13 mouse cellular contexts compared by ENCODE assay signal in genomic region chr11:88541666-88542639, GRCm38 (mm10).
DNase-seq lines count a peak whose midpoint lies in the region; ATAC-seq and TF ChIP-seq lines count a peak whose summit lies in the region.
"Had no signal": no experiment of that assay in that cellular context is flagged by ENCODE, and none has a peak within 500 bp of the region (broad histone marks: within the 10 kb centered on the region; RNA-seq: fewer than 3 reads in every experiment).

No protein-coding gene starts in this region.

- H3K36me3 ChIP-seq in heart, postnatal 0 days (replicated peaks; ENCODE audit: control insufficient read depth, insufficient read depth, low read length), result no peaks in the 10 kb centered on the region
- H3K36me3 ChIP-seq in stomach, embryonic 14.5 days (ENCODE audit: control insufficient read depth, insufficient read depth, low read length), result no peaks in the 10 kb centered on the region
- no peaks in the 10 kb centered on the region for H3K36me3 ChIP-seq in stomach, postnatal 0 days (ENCODE audit: control insufficient read depth, insufficient read depth, low read length)
- H3K36me3 ChIP-seq in hindbrain, postnatal 0 days (ENCODE audit: insufficient read depth, low read length), result no peaks in the 10 kb centered on the region
- H3K36me3 ChIP-seq: stomach, embryonic 15.5 days had no signal

- no peak overlapping the region for H3K4me3 ChIP-seq in heart, postnatal 0 days (ENCODE audit: low read depth, low read length)
- H3K4me3 ChIP-seq in stomach, embryonic 14.5 days (ENCODE audit: low read depth, low read length), result no peak overlapping the region
- no peak overlapping the region for H3K4me3 ChIP-seq in stomach, postnatal 0 days (ENCODE audit: low read depth, low read length)
- no peak overlapping the region for H3K4me3 ChIP-seq in hindbrain, postnatal 0 days (ENCODE audit: low read length)
- H3K4me3 ChIP-seq: stomach, embryonic 15.5 days had no signal

- H3K27ac ChIP-seq in heart, postnatal 0 days (ENCODE audit: low read depth), result 0 out of 2 replicates have a peak overlapping the region, but pooled peaks have one; percentile 2
- H3K27ac ChIP-seq in stomach, embryonic 14.5 days (ENCODE audit: low read length), result 0 out of 2 replicates have a peak overlapping the region, but pooled peaks have one; percentile 15
- H3K27ac ChIP-seq in stomach, postnatal 0 days (replicated peaks), result no peak overlapping the region
- peak overlapping the region; percentile 38 for H3K27ac ChIP-seq in hindbrain, postnatal 0 days
- H3K27ac ChIP-seq: kidney, postnatal 0 days; macrophage; stomach, embryonic 15.5 days had no signal

- TF ChIP-seq EP300 in heart, postnatal 0 days (IDR thresholded peaks at IDR 0.05; ENCODE audit: low read depth), result no peak
- TF ChIP-seq EP300 in stomach, postnatal 0 days (optimal IDR thresholded peaks at IDR 0.05), result no peak

- no peak overlapping the region for H3K9ac ChIP-seq in heart, postnatal 0 days (replicated peaks; ENCODE audit: low read depth, low read length)
- H3K9ac ChIP-seq in stomach, embryonic 14.5 days (replicated peaks; ENCODE audit: low read depth, low read length), result no peak overlapping the region
- no peak overlapping the region for H3K9ac ChIP-seq in stomach, postnatal 0 days (ENCODE audit: low read length)
- no peak overlapping the region for H3K9ac ChIP-seq in hindbrain, postnatal 0 days (replicated peaks; ENCODE audit: low read length)
- H3K9ac ChIP-seq: stomach, embryonic 15.5 days had no signal

- no peak overlapping the region for H3K4me2 ChIP-seq in heart, postnatal 0 days (ENCODE audit: low read depth, low read length)
- no peak overlapping the region for H3K4me2 ChIP-seq in stomach, embryonic 14.5 days (replicated peaks; ENCODE audit: low read depth, low read length)
- H3K4me2 ChIP-seq in stomach, postnatal 0 days (replicated peaks; ENCODE audit: low read depth), result no peak overlapping the region
- H3K4me2 ChIP-seq in hindbrain, postnatal 0 days (ENCODE audit: low read depth, low read length), result no peak overlapping the region
- H3K4me2 ChIP-seq: stomach, embryonic 15.5 days had no signal

- 77% methylated on average over 15 of the region's 15 CpGs for WGBS in heart, postnatal 0 days
- 74% methylated on average over 15 of the region's 15 CpGs for WGBS in stomach, embryonic 14.5 days
- 67% methylated on average over 15 of the region's 15 CpGs for WGBS in stomach, postnatal 0 days
- 60% methylated on average over 15 of the region's 15 CpGs for WGBS in hindbrain, postnatal 0 days

- H3K9me3 ChIP-seq in heart, postnatal 0 days (replicated peaks; ENCODE audit: control insufficient read depth, low read length), result no peaks in the 10 kb centered on the region
- H3K9me3 ChIP-seq in stomach, embryonic 14.5 days (ENCODE audit: control insufficient read depth, low read depth, low read length), result no peaks in the 10 kb centered on the region
- H3K9me3 ChIP-seq in stomach, postnatal 0 days (ENCODE audit: control insufficient read depth, low read length), result no peaks in the 10 kb centered on the region
- no peaks in the 10 kb centered on the region for H3K9me3 ChIP-seq in hindbrain, postnatal 0 days (ENCODE audit: low read length)
- H3K9me3 ChIP-seq: stomach, embryonic 15.5 days had no signal

- H3K27me3 ChIP-seq in heart, postnatal 0 days (ENCODE audit: control insufficient read depth, insufficient read depth, low read length), result no peaks in the 10 kb centered on the region
- H3K27me3 ChIP-seq in stomach, embryonic 14.5 days (ENCODE audit: control insufficient read depth, insufficient read depth, low read length), result no peaks in the 10 kb centered on the region
- no peaks in the 10 kb centered on the region for H3K27me3 ChIP-seq in stomach, postnatal 0 days (ENCODE audit: control insufficient read depth, insufficient read depth, low read length)
- no peaks in the 10 kb centered on the region for H3K27me3 ChIP-seq in hindbrain, postnatal 0 days (ENCODE audit: insufficient read depth, low read length)
- H3K27me3 ChIP-seq: stomach, embryonic 15.5 days had no signal

- no peak for ATAC-seq in heart, postnatal 0 days (ENCODE audit: insufficient read depth, low read depth)
- ATAC-seq in stomach, embryonic 14.5 days (ENCODE audit: insufficient number of reproducible peaks, insufficient read depth, low FRiP score, low read depth), result no peak
- no peak for ATAC-seq in stomach, postnatal 0 days (ENCODE audit: low FRiP score, low TSS enrichment)
- no peak for ATAC-seq in hindbrain, postnatal 0 days

- TF ChIP-seq CTCF in heart, postnatal 0 days (IDR thresholded peaks at IDR 0.05; ENCODE audit: low read depth), result no peak
- no peak for TF ChIP-seq CTCF in stomach, postnatal 0 days (IDR thresholded peaks at IDR 0.05; ENCODE audit: low read depth)
- no peak for TF ChIP-seq CTCF in hindbrain, postnatal 0 days (IDR thresholded peaks at IDR 0.05; ENCODE audit: low read depth)

- peaks cover 45% of the 10 kb centered on the region for H3K4me1 ChIP-seq in heart, postnatal 0 days (ENCODE audit: control insufficient read depth, insufficient read depth)
- H3K4me1 ChIP-seq in stomach, embryonic 14.5 days (ENCODE audit: control insufficient read depth, insufficient read depth, low read length), result peaks cover 28% of the 10 kb centered on the region; the same call in 1 of the 2 replicates
- peaks cover 3% of the 10 kb centered on the region for H3K4me1 ChIP-seq in stomach, postnatal 0 days (replicated peaks; ENCODE audit: control insufficient read depth, insufficient read depth)
- peaks cover 35% of the 10 kb centered on the region for H3K4me1 ChIP-seq in hindbrain, postnatal 0 days (ENCODE audit: insufficient read depth, low read length)

- DNase-seq in heart, postnatal 0 days (ENCODE audit: low spot score), result no peak
- DNase-seq in heart, adult 9 months (ENCODE audit: low spot score in 2 of 2), result no peak
- no peak for DNase-seq in stomach, postnatal 0 days (ENCODE audit: low spot score)
- no peak for DNase-seq in hindbrain, postnatal 0 days (ENCODE audit: low spot score)
- DNase-seq in thymus, adult 18-20 months, result no peak
- no peak for DNase-seq in spleen, postnatal 14 days (ENCODE audit: low spot score in 2 of 2)
- DNase-seq: cerebellum, adult 9-10 months; heart, adult 18-20 months; liver had no signal
